Mouse (Mus musculus): ENCODE data around the gene Ccdc62. TPM values are rescaled to one million over a fixed set of nuclear protein-coding genes. Genes with fewer than 3 reads are reported as not detected.

Ccdc62 gene
- total and polyA plus RNA-seq, 3 experiments = 7.5 to 13.4 TPM; not detected in 1

GRCm38 (mm10) chr5:123961046-123961445, 30.6 kb downstream of the Ccdc62 start:
- H3K79me2 ChIP-seq (ENCODE audit: control insufficient read depth, insufficient read depth, low read length, poor library complexity) = no peaks in the 10 kb centered on the region
- H3K27me3 ChIP-seq (ENCODE audit: control insufficient read depth in 1 of 2, insufficient read depth in 2 of 2, low read length in 2 of 2) = no peaks in the 10 kb centered on the region
- no peak for DNase-seq (ENCODE audit: low read depth, low spot score)
- no peak overlapping the region for H3K4me3 ChIP-seq (ENCODE audit: control insufficient read depth in 1 of 2, insufficient read depth in 1 of 2, low read depth in 2 of 2, low read length in 2 of 2)
- no peak overlapping the region for H3K9ac ChIP-seq (ENCODE audit: control insufficient read depth, low read depth, low read length, poor library complexity, severe bottlenecking)
- TF ChIP-seq HCFC1 (IDR thresholded peaks at IDR 0.05; ENCODE audit: low read depth, low read length) = no peak
- TF ChIP-seq NELFE (IDR thresholded peaks at IDR 0.05; ENCODE audit: low read depth, low read length) = no peak
- no peak for TF ChIP-seq MAX (IDR thresholded peaks at IDR 0.05; ENCODE audit: low read length)
- no peak for TF ChIP-seq JUND (IDR thresholded peaks at IDR 0.05; ENCODE audit: low read depth, low read length)
- no peak for TF ChIP-seq CHD1 (IDR thresholded peaks at IDR 0.05; ENCODE audit: low read depth, low read length)
- no peak for TF ChIP-seq MEF2A (IDR thresholded peaks at IDR 0.05; ENCODE audit: extremely low read depth, insufficient replicate concordance, low read depth, low read length, poor library complexity, severe bottlenecking)
- no peak for TF ChIP-seq ELF1 (IDR thresholded peaks at IDR 0.05; ENCODE audit: low read depth, low read length)
- no peak for TF ChIP-seq ZMIZ1 (IDR thresholded peaks at IDR 0.05; ENCODE audit: low read depth, low read length)
- TF ChIP-seq SMC3 (IDR thresholded peaks at IDR 0.05; ENCODE audit: low read depth, low read length) = no peak
- no peaks in the 10 kb centered on the region for H3K4me1 ChIP-seq (ENCODE audit: control insufficient read depth in 1 of 2, insufficient read depth in 2 of 2, low read length in 2 of 2)
- no peaks in the 10 kb centered on the region for H3K9me3 ChIP-seq (replicated peaks; ENCODE audit: insufficient read depth, low read length)
- H3K36me3 ChIP-seq (ENCODE audit: control insufficient read depth in 1 of 2, insufficient read depth in 2 of 2, low read length in 2 of 2) = no peaks in the 10 kb centered on the region; a peak in 2 of 4 replicates
- no peak overlapping the region for H3K27ac ChIP-seq (ENCODE audit: control insufficient read depth, low read depth, low read length)

DNA sequence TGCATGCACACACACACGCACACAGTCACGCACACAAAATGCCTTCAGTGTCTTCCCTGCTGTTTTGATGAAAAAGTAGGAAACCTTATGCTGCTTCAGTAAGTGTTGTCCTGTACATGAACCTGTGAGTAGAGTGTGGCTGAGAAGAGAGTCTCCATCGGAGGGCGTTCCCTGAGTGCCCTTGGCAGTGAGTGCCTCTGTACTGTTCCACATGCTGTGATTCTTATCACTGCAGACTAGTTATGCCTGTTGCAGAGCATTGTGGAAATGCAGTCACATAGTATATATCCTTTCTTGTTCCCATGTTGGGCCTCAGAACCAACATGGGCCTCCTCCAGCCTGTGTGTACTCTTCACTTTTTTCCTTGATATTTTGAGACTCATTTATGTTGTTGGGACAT, 33.7 kb downstream of the Ccdc62 start:
- Histone ChIP-seq H3K79me2 (ENCODE audit: control insufficient read depth, insufficient read depth, low read length, poor library complexity) (no peaks in the 10 kb centered on the region), H3K9me3 (replicated peaks; ENCODE audit: insufficient read depth, low read length) (no peaks in the 10 kb centered on the region), H3K4me3 (ENCODE audit: control insufficient read depth in 1 of 2, insufficient read depth in 1 of 2, low read depth in 2 of 2, low read length in 2 of 2) (no peak overlapping the region)

More for the DNA sequence above, 33.7 kb downstream of the Ccdc62 start:
- no peak for DNase-seq (ENCODE audit: low read depth, low spot score)
- TF ChIP-seq TBP (IDR thresholded peaks at IDR 0.05; ENCODE audit: low read depth, low read length) = no peak
- no peak for TF ChIP-seq SIN3A (IDR thresholded peaks at IDR 0.05; ENCODE audit: low read length)
- no peak for TF ChIP-seq MYC (IDR thresholded peaks at IDR 0.05; ENCODE audit: low read depth, low read length)
- TF ChIP-seq KAT2A (conservative IDR thresholded peaks at IDR 0.05; ENCODE audit: low read depth, low read length) = no peak
- TF ChIP-seq POLR2AphosphoS5 (IDR thresholded peaks at IDR 0.05; ENCODE audit: borderline replicate concordance, low read depth, low read length) = no peak
- TF ChIP-seq RCOR1 (IDR thresholded peaks at IDR 0.05; ENCODE audit: low read depth, low read length) = no peak
- TF ChIP-seq CTCF (IDR thresholded peaks at IDR 0.05 in 2 of 3, conservative IDR thresholded peaks at IDR 0.05 in 1 of 3; ENCODE audit: control insufficient read depth in 1 of 3, insufficient read depth in 1 of 3, low read depth in 2 of 3, low read length in 3 of 3, poor library complexity in 1 of 3, severe bottlenecking in 1 of 3) = no peak
- no peak for TF ChIP-seq ZNF384 (IDR thresholded peaks at IDR 0.05; ENCODE audit: low read depth, low read length)
- no peak for TF ChIP-seq ZMIZ1 (IDR thresholded peaks at IDR 0.05; ENCODE audit: low read depth, low read length)
- TF ChIP-seq BHLHE40 (IDR thresholded peaks at IDR 0.05; ENCODE audit: borderline replicate concordance, low read depth, low read length) = no peak
- no peak for TF ChIP-seq ZKSCAN1 (IDR thresholded peaks at IDR 0.05; ENCODE audit: low read depth, low read length)
- no peak for TF ChIP-seq MAFK (IDR thresholded peaks at IDR 0.05; ENCODE audit: borderline replicate concordance, low read depth, low read length)
- no peak for TF ChIP-seq SMC3 (IDR thresholded peaks at IDR 0.05; ENCODE audit: low read depth, low read length)
- no peak for TF ChIP-seq MYB (IDR thresholded peaks at IDR 0.05; ENCODE audit: low read depth, low read length)
- TF ChIP-seq USF1 (IDR thresholded peaks at IDR 0.05; ENCODE audit: low read depth, low read length) = no peak
- TF ChIP-seq POLR2A (IDR thresholded peaks at IDR 0.05; ENCODE audit: control insufficient read depth in 1 of 2, insufficient read depth in 1 of 2, low read depth in 1 of 2, low read length in 2 of 2, poor library complexity in 1 of 2) = no peak
- Histone ChIP-seq H3K27me3 (ENCODE audit: control insufficient read depth in 1 of 2, insufficient read depth in 2 of 2, low read length in 2 of 2) (no peaks in the 10 kb centered on the region), H3K27ac (ENCODE audit: control insufficient read depth, low read depth, low read length) (no peak overlapping the region), H3K36me3 (ENCODE audit: control insufficient read depth in 1 of 2, insufficient read depth in 2 of 2, low read length in 2 of 2) (peaks cover 0 to 1% of the 10 kb centered on the region in 2 experiments; a peak in 1 of 4 replicates), H3K4me1 (ENCODE audit: control insufficient read depth in 1 of 2, insufficient read depth in 2 of 2, low read length in 2 of 2) (no peaks in the 10 kb centered on the region), H3K9ac (ENCODE audit: control insufficient read depth, low read depth, low read length, poor library complexity, severe bottlenecking) (no peak overlapping the region)

All from MEL (cell line).